Mouse (Mus musculus): ENCODE data around the gene Srpk1.

- TF ChIP-seq POLR2A (IDR thresholded peaks at IDR 0.05; ENCODE audit: low read depth, low read length) (no peak), CTCF (conservative IDR thresholded peaks at IDR 0.05; ENCODE audit: insufficient read depth, insufficient read length, low read depth, low read length) (no peak)
Observed at GRCm38 (mm10) chr17:28637711-28638690, 15.5 kb upstream of the Srpk1 start.

All from kidney, adult 2 months (tissue).